Mouse (Mus musculus) cerebellum, postnatal 25 days (tissue): ENCODE measurements at regions not wholly inside any gene's neighbourhood (a gene's known extent, or its start where the extent isn't known, plus 50 kb on each side); places are given as distances from the start of the nearest gene placed in this dataset.

Experiments used
- DNase-seq, 2 experiments: peaks; one replicate each; pipeline ENCODE4 v3.0.0; 2021; ENCODE audit warnings: mixed read lengths in 2 of 2

DNA sequence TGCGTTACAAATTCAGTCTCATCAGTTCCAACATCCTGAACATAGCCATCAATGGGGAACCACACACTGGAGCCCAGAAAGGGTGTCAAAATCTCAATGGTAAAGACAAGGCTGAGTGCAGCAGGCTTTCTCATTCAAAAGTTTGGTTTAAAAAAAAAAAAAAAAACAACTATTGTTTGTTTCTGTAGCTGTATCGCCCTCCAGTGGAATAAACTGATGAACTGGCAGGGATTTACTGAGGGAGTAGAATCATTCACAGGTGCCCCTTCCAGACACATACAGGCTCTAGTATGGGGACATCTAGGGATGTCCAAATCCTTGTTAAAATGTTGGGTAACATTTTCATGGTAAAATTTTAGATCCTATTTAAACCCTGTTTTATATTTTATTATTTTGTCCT is 361.6 kb upstream of the Lmcd1 start:
- DNase-seq = no peak

DNA sequence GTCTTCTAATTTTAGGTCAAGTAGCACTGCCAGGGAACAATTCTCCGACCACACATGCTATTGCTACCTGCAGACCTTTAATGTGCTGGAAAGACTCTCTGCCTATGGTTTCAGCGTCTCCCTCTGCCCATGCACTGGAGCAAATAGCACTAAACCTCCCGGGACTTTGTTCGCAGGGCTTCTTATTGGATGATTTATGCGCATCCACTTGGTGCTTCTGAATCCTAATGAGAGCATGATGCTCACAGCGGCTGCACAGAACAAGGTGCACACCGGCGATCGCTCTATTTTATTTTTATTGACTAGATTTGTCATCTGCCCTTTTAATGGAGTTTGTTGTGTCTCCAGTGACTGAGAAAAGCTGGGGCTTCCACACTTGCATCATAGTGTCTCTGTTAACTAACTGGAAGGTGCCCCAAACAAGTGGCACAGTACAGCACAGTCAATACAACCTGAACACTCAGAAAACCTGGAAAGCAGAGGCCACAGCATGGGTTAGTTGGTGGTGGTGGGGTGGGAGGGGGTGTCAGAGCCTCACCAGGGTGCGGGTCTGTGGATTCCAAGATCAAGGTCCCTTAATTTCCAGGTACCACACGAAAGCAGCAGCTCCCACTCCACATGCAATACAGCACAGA is 359.7 kb upstream of the Lmcd1 start:
- DNase-seq = no peak

DNA sequence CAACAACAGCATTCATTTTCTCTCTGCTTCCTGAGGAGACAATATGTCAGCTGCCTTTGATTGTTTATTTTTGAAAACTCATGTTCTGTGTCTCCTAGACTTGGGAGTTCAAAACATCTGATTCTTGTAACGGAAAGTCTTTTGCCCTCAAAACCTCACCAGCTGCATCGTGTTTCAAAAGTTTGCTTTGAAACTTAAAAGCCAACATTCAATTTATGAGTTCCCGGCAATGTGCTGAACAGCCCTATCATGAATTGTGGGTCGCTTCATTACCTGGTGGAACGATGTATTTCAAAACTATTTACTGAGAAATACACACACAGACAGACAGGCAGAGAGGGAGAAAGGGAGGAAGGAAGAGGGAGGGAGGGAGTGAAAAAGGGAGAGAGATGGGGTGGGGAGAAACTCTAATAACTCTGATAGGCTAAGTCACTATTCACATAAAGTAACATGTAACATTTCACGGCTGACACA is 356.3 kb upstream of the Lmcd1 start:
- DNase-seq = no peak

DNA sequence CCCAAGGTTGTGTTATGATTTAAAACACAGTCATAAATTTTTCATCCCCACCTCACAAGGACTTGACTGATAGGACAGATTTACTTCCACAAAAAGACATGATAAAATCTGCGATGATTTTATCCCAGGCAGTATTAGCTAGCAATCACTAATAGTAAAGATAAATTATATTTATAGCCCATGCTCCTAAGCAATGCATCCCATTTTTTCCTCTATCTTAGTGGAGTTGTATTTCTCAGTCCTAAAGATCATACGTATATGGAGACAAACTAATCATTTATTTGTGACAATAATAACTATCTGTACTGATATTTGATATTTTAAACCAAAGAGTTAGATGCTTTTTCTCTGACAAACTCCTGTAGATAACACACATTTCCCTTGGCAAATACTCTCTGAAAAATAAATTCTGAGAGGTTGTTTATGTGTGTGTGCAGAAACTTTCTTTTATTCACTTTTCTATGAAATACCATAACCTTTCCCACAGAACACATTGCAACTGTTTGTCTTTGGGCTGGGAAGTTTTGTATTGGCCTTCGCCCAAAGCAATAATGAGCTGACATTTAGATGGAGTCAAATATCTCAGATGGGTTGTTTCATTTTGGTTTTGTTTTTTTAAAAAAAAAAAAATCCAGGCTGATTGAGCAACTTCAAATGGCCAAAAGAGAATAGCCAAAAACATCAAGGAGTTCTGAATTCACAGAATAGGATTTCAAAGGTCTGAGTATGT is 355.5 kb upstream of the Lmcd1 start:
- DNase-seq = no peak

DNA sequence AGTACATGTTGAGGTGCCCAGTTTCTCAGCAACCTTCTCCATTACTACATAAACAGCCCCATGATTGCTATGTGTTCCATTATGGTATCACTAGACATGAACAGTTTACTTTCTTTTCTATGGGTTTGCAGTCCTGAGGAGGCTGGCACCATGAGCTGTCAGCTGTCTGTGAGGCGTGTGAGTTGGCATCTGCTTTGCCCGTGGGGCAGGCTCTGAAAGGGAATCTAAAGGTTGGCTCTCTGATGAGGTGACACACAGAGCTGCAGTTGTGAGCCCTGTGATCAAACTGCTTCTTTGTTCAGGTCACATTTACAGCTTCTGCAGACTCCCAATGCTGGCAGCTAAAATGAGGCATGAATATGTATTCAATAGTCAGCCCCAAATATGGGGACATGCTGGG is 341.0 kb upstream of the Lmcd1 start:
- no peak for DNase-seq

DNA sequence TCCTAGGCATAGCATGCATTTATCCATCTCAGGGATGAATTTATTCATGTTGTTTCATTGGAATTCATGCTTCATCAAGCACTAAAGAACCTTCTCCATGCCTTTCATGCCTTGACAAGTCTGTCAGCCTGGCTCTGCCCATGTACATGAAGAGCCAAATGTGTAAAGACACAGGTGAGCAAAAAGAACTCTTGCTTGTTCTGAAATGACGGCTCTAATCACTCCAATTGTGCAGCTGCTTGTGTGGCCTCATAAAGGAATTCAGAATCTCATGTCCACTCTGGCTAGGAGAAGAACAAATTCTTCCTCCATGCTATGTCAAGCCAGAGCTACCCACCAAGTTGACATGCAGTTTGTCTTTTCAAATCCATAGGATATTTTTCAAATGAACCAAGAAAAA is 319.2 kb upstream of the Lmcd1 start:
- no peak for DNase-seq

DNA sequence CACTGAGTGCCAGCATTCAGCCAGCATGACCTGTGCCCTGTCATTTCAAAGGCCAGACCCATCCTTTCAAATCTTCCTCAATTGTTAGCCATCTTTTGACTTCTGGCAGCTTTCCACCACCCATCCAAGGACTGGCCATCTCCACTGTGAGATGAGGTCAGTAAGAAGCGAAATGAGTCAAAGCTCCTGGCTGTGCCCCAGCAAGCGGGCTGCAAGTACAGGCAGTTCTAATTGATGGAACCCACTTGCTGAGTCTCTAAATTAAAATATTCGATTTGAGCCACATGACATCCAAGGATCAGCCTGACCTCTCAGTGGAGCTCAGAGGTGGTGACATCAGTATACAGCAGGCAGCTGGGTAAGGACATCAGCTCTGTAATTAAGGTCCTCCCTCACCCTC is 307.8 kb upstream of the Lmcd1 start:
- DNase-seq = peak in 1 of 2 experiments; percentile 1

DNA sequence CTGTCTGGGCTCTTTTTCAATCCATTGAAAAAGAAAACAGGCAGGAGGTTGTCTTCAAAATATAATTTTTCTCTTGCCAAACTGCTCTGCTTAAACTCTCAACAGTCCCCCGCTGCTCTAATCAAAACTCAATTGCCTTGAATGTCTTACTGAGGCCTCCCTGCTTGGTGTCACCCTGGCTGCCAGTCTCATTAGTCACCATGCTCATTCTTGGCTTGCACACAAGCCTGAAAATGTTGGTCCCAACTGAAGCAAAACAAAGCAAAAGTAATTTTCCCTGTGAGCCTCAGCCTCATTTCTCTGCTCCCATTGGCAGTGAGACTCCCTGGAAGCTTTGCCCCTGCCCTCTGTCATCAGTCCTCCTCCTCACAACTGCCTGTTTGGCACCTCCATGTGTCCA is 288.1 kb upstream of the Lmcd1 start:
- DNase-seq = no peak

DNA sequence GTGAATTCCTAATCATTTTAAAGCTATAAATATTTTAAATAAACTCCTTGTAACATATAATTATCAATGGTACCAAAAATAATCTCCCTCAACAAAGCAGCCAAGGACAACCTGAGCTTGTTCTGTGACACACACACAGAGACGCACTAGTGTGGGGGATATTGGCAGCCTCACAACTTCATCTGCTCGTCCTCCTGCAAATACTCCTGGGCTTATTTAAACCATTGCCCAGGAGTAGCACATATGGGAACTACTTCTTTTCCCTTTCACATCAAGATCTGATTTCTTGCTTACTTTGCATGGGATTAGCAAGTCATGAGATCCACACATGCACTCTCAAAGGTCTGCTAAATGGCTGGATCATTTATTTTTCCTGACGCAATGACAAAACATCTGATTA is 277.7 kb upstream of the Lmcd1 start:
- no peak for DNase-seq

DNA sequence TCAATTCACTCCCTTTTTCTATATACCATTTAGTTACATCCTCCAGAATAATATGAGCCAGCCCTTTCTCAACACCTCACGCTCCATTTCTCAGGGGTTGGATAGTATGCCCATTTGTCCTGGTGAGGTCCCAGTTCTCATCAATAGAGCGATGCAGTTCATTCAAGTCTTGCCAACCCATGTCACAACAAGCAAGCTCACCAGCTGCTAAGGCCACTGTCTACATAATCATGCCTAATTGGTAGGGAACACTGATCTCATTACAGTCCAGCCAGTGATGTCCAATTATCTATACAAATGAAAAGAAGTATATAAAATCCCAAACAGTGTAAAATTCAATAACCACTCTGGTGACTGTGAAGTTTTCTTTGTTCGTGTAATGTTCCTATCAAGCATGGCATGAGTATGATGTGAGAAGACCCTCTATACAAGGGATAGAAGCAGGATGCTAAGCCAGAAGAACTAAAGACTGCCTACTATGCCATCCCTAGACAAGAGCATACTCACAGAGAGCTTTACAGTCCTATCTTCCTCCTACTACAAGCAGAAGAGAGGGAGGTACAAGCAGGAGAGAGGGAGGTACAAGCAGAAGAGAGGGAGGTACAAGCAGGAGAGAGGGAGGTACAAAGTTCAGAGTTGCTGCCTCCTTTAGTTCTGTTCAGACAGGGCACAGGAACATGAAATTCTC is 269.6 kb upstream of the Lmcd1 start:
- no peak for DNase-seq

DNA sequence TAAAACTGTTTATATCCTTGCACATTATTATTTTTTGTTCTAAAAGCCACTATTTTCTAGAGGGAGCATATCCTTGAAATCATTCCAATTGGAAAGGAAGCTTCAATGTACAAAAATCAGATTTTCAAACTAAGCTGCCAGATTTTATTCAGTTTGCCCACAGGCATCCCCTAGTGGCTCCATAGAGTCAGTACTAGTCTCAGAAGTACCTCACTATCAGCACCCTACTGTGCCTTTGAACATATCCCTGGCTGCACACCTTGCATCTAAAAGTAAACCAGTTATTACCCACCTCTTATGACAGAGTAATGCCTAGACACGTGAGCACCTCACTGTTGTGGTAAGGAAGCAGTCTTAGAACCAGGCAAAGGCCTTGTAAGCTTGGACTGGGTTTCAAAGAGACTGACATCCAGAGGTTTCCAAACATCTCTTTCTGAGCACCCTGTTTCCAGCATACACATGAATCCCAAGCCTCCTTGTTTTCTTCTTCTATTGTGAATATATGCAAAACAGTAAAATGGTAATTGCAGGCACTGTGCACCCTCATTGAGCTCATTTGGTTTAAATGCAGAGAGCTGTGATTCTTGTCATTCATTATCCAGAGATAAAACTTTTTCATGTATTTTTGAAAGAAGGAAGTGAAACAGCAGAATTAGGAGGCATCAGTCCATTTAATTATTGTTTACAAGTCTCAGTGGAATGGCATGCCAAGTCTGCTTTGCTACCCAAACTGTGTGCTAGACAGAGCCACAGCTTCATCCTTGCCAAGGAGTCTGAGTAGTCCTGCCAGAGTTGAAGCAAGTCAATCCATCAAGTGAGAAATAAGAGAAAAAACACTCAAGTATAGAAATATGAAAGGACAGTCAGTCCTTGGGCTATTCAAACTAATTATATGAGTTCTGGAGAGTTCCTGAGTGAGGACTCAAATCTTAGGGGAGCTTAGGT is 247.0 kb upstream of the Lmcd1 start:
- no peak for DNase-seq

DNA sequence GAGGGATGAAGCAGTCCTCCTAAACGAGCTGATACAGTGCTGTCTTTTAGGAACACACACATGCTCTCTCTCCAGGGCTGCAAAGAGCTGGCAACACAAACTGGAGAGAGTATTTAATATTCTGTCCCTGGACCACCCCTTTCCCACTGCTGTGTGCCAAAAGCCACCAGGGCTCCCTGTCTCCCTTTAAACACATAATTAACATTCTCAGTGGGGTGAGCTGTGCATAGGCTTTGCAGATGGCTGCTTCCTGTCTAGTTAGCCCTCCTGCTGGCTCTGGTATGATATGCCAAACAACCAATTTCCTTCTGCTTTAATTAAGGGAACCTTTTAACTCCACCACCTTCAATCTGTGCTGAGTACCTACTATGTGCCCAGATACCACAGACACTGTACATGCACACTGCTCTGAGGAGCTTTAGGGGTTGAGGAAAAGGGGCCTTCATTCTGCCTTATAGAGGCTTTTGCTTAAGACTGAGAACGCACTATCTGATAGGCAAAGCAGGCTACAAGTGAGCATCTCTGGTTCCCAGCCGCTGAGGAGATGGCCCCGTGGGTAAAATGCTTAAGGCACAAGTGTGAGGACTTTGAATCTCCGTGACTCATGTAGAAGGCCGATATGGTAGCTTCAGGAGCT is 222.9 kb upstream of the Lmcd1 start:
- peak; percentile 26 to 47 for DNase-seq

DNA sequence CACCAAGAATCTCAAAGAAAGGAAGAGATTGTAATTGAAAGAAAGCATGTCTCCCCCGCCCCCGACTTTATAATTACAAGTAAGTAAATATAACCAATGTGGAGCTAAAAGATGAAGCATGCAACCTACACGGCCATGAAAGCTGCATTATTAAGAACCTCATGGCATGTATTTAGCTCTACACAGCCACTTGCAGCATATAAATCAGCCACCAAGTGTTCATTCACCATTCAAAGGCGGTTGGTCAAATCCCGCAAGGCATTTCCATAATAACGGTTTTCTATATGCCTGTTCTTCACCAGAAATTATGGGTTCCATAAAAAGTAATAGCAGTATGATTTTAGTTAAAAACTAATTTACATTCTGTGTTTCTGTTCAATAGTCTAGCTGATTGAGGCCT is 221.4 kb upstream of the Lmcd1 start:
- no peak for DNase-seq

DNA sequence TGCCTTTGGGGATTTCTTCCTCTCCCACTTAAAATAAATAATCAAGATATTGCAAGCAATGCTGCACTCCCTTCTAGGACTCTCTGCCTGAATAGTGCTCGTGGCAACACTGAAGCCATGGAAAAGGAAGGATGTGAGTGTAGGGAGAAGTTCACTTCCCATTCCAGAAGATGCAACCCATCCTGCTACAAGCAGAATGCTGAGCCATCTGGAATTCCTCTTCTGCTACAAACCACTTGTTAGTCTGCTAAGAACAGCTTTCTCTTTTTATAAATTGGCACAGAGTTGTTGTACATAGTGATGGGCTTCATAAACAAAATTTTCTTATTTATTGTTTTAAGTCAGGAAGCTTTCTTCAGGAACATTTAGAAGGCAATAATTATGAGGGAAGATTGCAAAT is 215.7 kb upstream of the Lmcd1 start:
- DNase-seq = no peak

DNA sequence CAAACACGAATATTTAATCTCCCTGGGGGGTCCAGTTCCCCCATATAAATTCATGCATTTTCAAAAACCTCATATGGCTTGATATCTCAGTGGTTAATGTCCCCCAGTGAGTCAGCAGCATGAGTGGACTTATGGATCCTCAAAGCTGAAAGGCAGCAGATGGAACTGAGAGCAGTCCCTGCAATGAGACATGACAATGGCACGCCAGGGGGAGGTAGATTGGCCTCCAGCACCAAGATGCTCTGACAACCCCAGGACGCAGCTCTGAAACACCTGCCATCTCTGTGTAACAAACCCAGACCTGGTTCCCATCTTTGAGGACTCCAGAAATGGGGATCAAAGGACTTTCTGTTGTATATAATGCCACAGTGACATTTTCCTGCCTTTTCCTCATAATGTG is 210.6 kb upstream of the Lmcd1 start:
- DNase-seq = no peak

DNA sequence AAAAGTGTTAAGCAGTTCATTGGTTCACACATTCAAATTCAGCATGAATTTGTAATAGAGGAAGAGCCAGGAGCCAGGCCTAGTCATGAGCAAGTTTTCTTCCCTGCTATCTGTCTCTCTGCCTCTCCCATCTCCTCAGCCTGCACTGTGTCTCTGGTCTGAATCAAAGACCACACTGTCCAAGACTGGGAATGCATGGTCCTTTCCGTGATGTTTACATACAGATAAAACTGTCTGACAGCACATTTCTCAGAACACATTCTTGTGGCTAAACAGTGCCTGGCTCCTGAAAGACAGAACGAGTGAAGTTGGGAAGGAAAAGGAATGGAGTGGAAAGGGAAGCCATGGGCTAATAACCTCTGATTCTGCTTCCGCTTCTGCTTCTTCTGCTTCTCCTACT is 183.0 kb upstream of the Lmcd1 start:
- DNase-seq = no peak

DNA sequence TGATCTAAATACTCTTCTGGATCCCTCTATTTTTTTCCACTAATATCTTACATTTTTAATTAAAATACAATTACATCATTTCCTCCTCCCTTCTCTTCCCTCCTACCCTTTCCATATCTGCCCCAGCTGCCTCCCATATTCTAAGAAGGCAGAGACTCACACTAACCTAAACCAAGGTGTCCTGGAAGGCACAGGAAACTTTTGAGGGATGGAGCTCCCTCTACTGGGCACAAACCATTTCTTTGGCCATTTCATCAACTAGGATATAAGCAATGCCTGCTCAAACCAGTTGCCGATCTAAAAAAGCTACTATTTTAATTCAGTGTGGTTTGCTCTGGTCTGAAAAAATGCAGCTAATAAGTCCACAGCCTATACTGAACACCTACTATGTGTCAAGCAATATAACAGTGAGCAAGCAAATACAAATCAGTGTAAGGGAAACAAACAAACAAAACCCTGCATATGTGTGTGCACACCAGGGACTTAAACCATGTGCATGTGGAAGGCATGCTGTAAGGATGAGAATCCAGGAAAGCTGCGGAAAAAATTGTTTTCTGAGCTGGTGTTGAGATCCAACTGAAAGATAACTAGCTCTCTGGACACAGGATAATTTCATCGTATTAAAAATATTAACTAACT is 182.3 kb upstream of the Lmcd1 start:
- DNase-seq = peak; percentile 25 to 70

DNA sequence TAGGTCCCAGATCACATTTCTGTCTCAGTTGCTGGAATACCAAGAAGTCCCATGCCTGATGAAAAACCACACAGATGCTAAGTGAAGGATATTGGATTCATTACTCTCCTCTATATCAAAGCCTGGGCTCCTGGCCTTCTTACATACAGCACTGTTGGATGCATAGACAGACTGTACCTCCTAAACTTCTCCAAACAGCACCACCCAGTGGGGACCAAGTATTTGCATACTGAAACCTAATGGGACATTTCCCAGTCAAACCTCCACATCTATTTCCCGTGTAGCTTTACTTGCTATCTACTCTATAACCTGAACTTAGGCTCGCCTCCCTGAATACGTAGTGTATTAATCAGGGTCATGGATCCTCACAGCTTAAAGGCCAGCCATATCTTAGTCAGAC is 180.3 kb upstream of the Lmcd1 start:
- DNase-seq = peak in 1 of 2 experiments; percentile 4

DNA sequence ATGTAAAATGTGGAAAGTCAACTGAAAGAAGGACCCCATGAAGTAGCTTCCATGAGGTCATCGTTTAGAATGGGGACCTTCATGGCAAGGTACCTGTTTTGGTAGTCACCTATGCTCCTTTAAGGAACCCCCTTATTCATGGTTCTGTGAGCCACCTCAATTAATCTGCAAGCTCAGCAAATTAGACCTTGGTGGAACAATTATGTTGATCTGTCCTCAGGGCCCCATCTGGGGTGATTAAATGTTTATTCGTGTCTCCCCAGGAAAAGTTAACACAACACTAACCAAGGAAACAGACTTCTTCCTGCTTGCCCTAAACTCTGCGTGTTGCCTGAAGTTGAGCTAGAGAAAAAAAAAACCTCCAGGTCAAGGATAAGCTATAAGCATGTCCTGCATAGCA is 175.9 kb upstream of the Lmcd1 start:
- no peak for DNase-seq

DNA sequence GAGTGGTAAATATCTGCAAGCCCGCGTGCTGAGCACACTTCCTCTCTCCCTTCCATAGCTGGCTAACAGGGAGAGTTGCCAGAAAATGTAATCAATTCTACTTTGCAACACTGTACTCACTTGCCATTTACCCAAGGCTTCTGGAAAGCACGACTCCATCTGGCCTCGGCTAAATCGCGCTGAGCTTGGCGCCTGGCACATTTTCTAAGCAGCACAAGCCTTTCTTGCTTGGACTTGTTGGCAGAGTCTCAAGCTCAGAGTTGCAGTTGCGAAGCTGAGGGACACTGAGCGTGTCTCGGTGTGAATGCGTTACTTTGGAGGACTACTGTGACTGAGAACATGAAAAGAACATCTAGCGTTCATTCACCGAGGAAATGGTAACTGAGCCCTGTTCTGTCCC is 164.9 kb upstream of the Lmcd1 start:
- peak; percentile 27 to 51 for DNase-seq

DNA sequence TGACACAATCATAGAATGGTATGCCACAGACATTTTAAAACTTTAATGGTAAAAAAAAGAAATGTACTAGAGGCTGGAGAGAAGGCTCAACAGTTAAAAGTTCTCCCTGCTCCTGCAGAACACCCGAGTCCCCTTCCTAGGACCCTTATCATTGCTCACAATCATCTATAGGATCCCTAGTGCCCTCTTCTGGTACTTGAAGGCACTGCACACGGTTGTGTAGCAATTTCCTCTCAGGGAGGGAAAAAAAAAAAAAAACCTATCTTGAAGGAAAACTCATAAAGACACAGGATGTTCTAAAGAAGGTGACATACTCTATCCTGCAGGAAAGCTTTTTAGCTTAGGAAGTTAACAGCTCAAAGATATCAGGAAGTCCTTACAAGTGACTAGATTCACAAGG is 154.4 kb upstream of the Lmcd1 start:
- DNase-seq = no peak

DNA sequence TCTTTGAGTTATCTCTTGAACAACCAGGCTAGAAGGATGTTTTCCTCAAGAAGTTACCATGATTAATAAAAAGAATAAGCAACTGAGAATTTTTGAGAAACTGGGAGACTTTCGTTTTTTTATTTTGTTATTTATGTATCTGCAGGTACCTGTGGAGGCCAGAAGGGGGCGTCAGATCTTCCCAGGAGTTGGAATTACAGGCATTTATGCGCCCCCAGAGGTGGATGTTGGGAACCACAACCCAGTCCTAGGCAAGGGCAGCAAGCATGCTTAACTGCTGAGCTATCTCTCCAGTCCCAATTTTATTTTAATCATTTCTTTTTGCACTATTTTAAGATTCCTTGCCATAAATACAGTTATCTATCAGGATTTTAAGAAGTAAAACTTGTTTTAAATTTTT is 140.0 kb upstream of the Lmcd1 start:
- DNase-seq = peak; percentile 6 to 21
